Mouse (Mus musculus): ENCODE measurements around the gene Ttc9b. TPM values are rescaled to one million over a fixed set of nuclear protein-coding genes. Genes with fewer than 3 reads are reported as not detected.

The Ttc9b gene
- polyA plus RNA-seq, 1 experiment, result not detected

- no peaks in the 10 kb centered on the region; the same call in 1 of the 2 replicates for H3K36me3 ChIP-seq (ENCODE audit: control insufficient read depth, insufficient read depth, low read length, poor library complexity, severe bottlenecking)
- H3K27me3 ChIP-seq (ENCODE audit: control insufficient read depth, insufficient read depth, low read length, poor library complexity, severe bottlenecking), result no peaks in the 10 kb centered on the region
- H3K4me1 ChIP-seq (ENCODE audit: control insufficient read depth, insufficient read depth, low read length), result peaks cover 2% of the 10 kb centered on the region
- no peak overlapping the region for H3K9ac ChIP-seq (ENCODE audit: low read depth, poor library complexity, severe bottlenecking)
- H3K9me3 ChIP-seq (replicated peaks; ENCODE audit: control insufficient read depth, insufficient read depth, low read length, poor library complexity, severe bottlenecking), result no peaks in the 10 kb centered on the region
- no peak overlapping the region for H3K4me3 ChIP-seq (ENCODE audit: low read depth, low read length)
- TF ChIP-seq CTCF (IDR thresholded peaks at IDR 0.05; ENCODE audit: low read depth, low read length), result no peak
- H3K27ac ChIP-seq (ENCODE audit: insufficient read depth, low read length), result no peak overlapping the region
These were observed 45.6 kb upstream of the Ttc9b start for GRCm38 (mm10) chr7:27608130-27608529.

GRCm38 (mm10) chr7:27609285-27609684 is 44.4 kb upstream of the Ttc9b start:
- H3K9ac ChIP-seq (ENCODE audit: low read depth, poor library complexity, severe bottlenecking), result no peak overlapping the region
- TF ChIP-seq CTCF (IDR thresholded peaks at IDR 0.05; ENCODE audit: low read depth, low read length) (no peak), EP300 (IDR thresholded peaks at IDR 0.05; ENCODE audit: insufficient read depth, low read depth, low read length) (no peak), POLR2A (IDR thresholded peaks at IDR 0.05; ENCODE audit: insufficient read depth, low read length) (no peak)

GRCm38 (mm10) chr7:27609688-27610087 is 44.0 kb upstream of the Ttc9b start:
- TF ChIP-seq CTCF (IDR thresholded peaks at IDR 0.05; ENCODE audit: low read depth, low read length) (no peak), EP300 (IDR thresholded peaks at IDR 0.05; ENCODE audit: insufficient read depth, low read depth, low read length) (no peak), POLR2A (IDR thresholded peaks at IDR 0.05; ENCODE audit: insufficient read depth, low read length) (no peak)
- no peaks in the 10 kb centered on the region for H3K4me1 ChIP-seq (ENCODE audit: control insufficient read depth, insufficient read depth, low read length)
- no peaks in the 10 kb centered on the region; the same call in 1 of the 2 replicates for H3K36me3 ChIP-seq (ENCODE audit: control insufficient read depth, insufficient read depth, low read length, poor library complexity, severe bottlenecking)
- H3K4me3 ChIP-seq (ENCODE audit: low read depth, low read length), result no peak overlapping the region
- H3K9me3 ChIP-seq (replicated peaks; ENCODE audit: control insufficient read depth, insufficient read depth, low read length, poor library complexity, severe bottlenecking), result no peaks in the 10 kb centered on the region
- H3K27me3 ChIP-seq (ENCODE audit: control insufficient read depth, insufficient read depth, low read length, poor library complexity, severe bottlenecking), result no peaks in the 10 kb centered on the region
- no peak overlapping the region for H3K27ac ChIP-seq (ENCODE audit: insufficient read depth, low read length)
- no peak overlapping the region for H3K9ac ChIP-seq (ENCODE audit: low read depth, poor library complexity, severe bottlenecking)

More at GRCm38 (mm10) chr7:27609285-27609684, 44.4 kb upstream of the Ttc9b start:
- Histone ChIP-seq H3K36me3 (ENCODE audit: control insufficient read depth, insufficient read depth, low read length, poor library complexity, severe bottlenecking) (no peaks in the 10 kb centered on the region; the same call in 1 of the 2 replicates), H3K27me3 (ENCODE audit: control insufficient read depth, insufficient read depth, low read length, poor library complexity, severe bottlenecking) (no peaks in the 10 kb centered on the region), H3K4me1 (ENCODE audit: control insufficient read depth, insufficient read depth, low read length) (no peaks in the 10 kb centered on the region), H3K4me3 (ENCODE audit: low read depth, low read length) (no peak overlapping the region), H3K9me3 (replicated peaks; ENCODE audit: control insufficient read depth, insufficient read depth, low read length, poor library complexity, severe bottlenecking) (no peaks in the 10 kb centered on the region), H3K27ac (ENCODE audit: insufficient read depth, low read length) (no peak overlapping the region)

- Histone ChIP-seq H3K27ac (ENCODE audit: insufficient read depth, low read length) (no peak overlapping the region), H3K9me3 (replicated peaks; ENCODE audit: control insufficient read depth, insufficient read depth, low read length, poor library complexity, severe bottlenecking) (no peaks in the 10 kb centered on the region), H3K36me3 (ENCODE audit: control insufficient read depth, insufficient read depth, low read length, poor library complexity, severe bottlenecking) (no peaks in the 10 kb centered on the region; the same call in 1 of the 2 replicates), H3K4me1 (ENCODE audit: control insufficient read depth, insufficient read depth, low read length) (no peaks in the 10 kb centered on the region), H3K4me3 (ENCODE audit: low read depth, low read length) (no peak overlapping the region), H3K27me3 (ENCODE audit: control insufficient read depth, insufficient read depth, low read length, poor library complexity, severe bottlenecking) (no peaks in the 10 kb centered on the region), H3K9ac (ENCODE audit: low read depth, poor library complexity, severe bottlenecking) (no peak overlapping the region)
- TF ChIP-seq EP300 (IDR thresholded peaks at IDR 0.05; ENCODE audit: insufficient read depth, low read depth, low read length), result no peak
- no peak for TF ChIP-seq POLR2A (IDR thresholded peaks at IDR 0.05; ENCODE audit: insufficient read depth, low read length)
These were observed 43.3 kb upstream of the Ttc9b start for GRCm38 (mm10) chr7:27610370-27610769.

GRCm38 (mm10) chr7:27610871-27611270 is 42.8 kb upstream of the Ttc9b start:
- Histone ChIP-seq H3K9me3 (replicated peaks; ENCODE audit: control insufficient read depth, insufficient read depth, low read length, poor library complexity, severe bottlenecking) (no peaks in the 10 kb centered on the region), H3K27me3 (ENCODE audit: control insufficient read depth, insufficient read depth, low read length, poor library complexity, severe bottlenecking) (no peaks in the 10 kb centered on the region), H3K36me3 (ENCODE audit: control insufficient read depth, insufficient read depth, low read length, poor library complexity, severe bottlenecking) (no peaks in the 10 kb centered on the region; the same call in 1 of the 2 replicates), H3K4me1 (ENCODE audit: control insufficient read depth, insufficient read depth, low read length) (no peaks in the 10 kb centered on the region), H3K27ac (ENCODE audit: insufficient read depth, low read length) (no peak overlapping the region), H3K9ac (ENCODE audit: low read depth, poor library complexity, severe bottlenecking) (no peak overlapping the region), H3K4me3 (ENCODE audit: low read depth, low read length) (no peak overlapping the region)
- TF ChIP-seq POLR2A (IDR thresholded peaks at IDR 0.05; ENCODE audit: insufficient read depth, low read length), result no peak
- no peak for TF ChIP-seq EP300 (IDR thresholded peaks at IDR 0.05; ENCODE audit: insufficient read depth, low read depth, low read length)
- no peak for TF ChIP-seq CTCF (IDR thresholded peaks at IDR 0.05; ENCODE audit: low read depth, low read length)

GRCm38 (mm10) chr7:27612940-27613339 is 40.8 kb upstream of the Ttc9b start:
- no peak overlapping the region for H3K27ac ChIP-seq (ENCODE audit: insufficient read depth, low read length)
- peaks cover 3% of the 10 kb centered on the region for H3K36me3 ChIP-seq (ENCODE audit: control insufficient read depth, insufficient read depth, low read length, poor library complexity, severe bottlenecking)
- H3K9me3 ChIP-seq (replicated peaks; ENCODE audit: control insufficient read depth, insufficient read depth, low read length, poor library complexity, severe bottlenecking), result no peaks in the 10 kb centered on the region
- H3K9ac ChIP-seq (ENCODE audit: low read depth, poor library complexity, severe bottlenecking), result no peak overlapping the region
- no peaks in the 10 kb centered on the region for H3K4me1 ChIP-seq (ENCODE audit: control insufficient read depth, insufficient read depth, low read length)
- TF ChIP-seq CTCF (IDR thresholded peaks at IDR 0.05; ENCODE audit: low read depth, low read length), result no peak
- TF ChIP-seq POLR2A (IDR thresholded peaks at IDR 0.05; ENCODE audit: insufficient read depth, low read length), result no peak
- TF ChIP-seq EP300 (IDR thresholded peaks at IDR 0.05; ENCODE audit: insufficient read depth, low read depth, low read length), result no peak
- no peaks in the 10 kb centered on the region for H3K27me3 ChIP-seq (ENCODE audit: control insufficient read depth, insufficient read depth, low read length, poor library complexity, severe bottlenecking)
- no peak overlapping the region for H3K4me3 ChIP-seq (ENCODE audit: low read depth, low read length)
